Mouse (Mus musculus) embryo, embryonic 11 days (tissue): ENCODE measurements at regions not wholly inside any gene's neighbourhood (a gene's known extent, or its start where the extent isn't known, plus 50 kb on each side); places are given as distances from the start of the nearest gene placed in this dataset.

Experiments
- DNase-seq: peaks from one replicate; pipeline ENCODE4 v3.0.0-alpha.2; 2015

GRCm38 (mm10) chr2:46678366-46678765, 1561.2 kb upstream of the Zeb2 start:
- DNase-seq = peak; percentile 16

GRCm38 (mm10) chr2:46669517-46670291, 1552.5 kb upstream of the Zeb2 start:
- peak; percentile 43 for DNase-seq

- peak; percentile 10 for DNase-seq
These were observed 1549.8 kb upstream of the Zeb2 start for GRCm38 (mm10) chr2:46666990-46667337.

GRCm38 (mm10) chr2:46666084-46666989, 1549.1 kb upstream of the Zeb2 start:
- peak; percentile 30 for DNase-seq

- DNase-seq = no peak
These were observed 1544.7 kb upstream of the Zeb2 start for GRCm38 (mm10) chr2:46661876-46662275.

GRCm38 (mm10) chr2:46660577-46660976, 1543.4 kb upstream of the Zeb2 start:
- no peak for DNase-seq

GRCm38 (mm10) chr2:46655289-46655688, 1538.1 kb upstream of the Zeb2 start:
- DNase-seq = no peak

- DNase-seq = no peak
These were observed 1535.4 kb upstream of the Zeb2 start for GRCm38 (mm10) chr2:46652616-46653015.

GRCm38 (mm10) chr2:46646366-46646765, 1529.2 kb upstream of the Zeb2 start:
- DNase-seq = no peak

GRCm38 (mm10) chr2:46609217-46609616, 1492.0 kb upstream of the Zeb2 start:
- DNase-seq = no peak

- DNase-seq = no peak
These were observed 1464.6 kb upstream of the Zeb2 start for GRCm38 (mm10) chr2:46581773-46582172.

GRCm38 (mm10) chr2:46570416-46570815, 1453.2 kb upstream of the Zeb2 start:
- DNase-seq = no peak

- no peak for DNase-seq
These were observed 1416.2 kb upstream of the Zeb2 start for GRCm38 (mm10) chr2:46533395-46533794.

- DNase-seq = no peak
These were observed 1413.5 kb upstream of the Zeb2 start for GRCm38 (mm10) chr2:46530686-46531085.

- peak; percentile 19 for DNase-seq
These were observed 1408.0 kb upstream of the Zeb2 start for GRCm38 (mm10) chr2:46525223-46525622.

GRCm38 (mm10) chr2:46524625-46525024, 1407.4 kb upstream of the Zeb2 start:
- DNase-seq = no peak

GRCm38 (mm10) chr2:46521147-46521965, 1404.2 kb upstream of the Zeb2 start:
- DNase-seq = no peak

GRCm38 (mm10) chr2:46512237-46513028, 1395.2 kb upstream of the Zeb2 start:
- no peak for DNase-seq

- no peak for DNase-seq
These were observed 1389.8 kb upstream of the Zeb2 start for GRCm38 (mm10) chr2:46506951-46507350.

GRCm38 (mm10) chr2:46503074-46503473, 1385.9 kb upstream of the Zeb2 start:
- DNase-seq = no peak

GRCm38 (mm10) chr2:46492299-46492698, 1375.1 kb upstream of the Zeb2 start:
- no peak for DNase-seq

GRCm38 (mm10) chr2:46491081-46491480, 1373.9 kb upstream of the Zeb2 start:
- no peak for DNase-seq
